Mouse (Mus musculus) frontal cortex, adult (tissue): ENCODE measurements around the gene Fbxo11.

Experiments used
- ATAC-seq: cut with Nextera tagmentation; 2 replicates; pipeline ENCODE4 v1.9.2; 2017; ENCODE audit warnings: mild to moderate bottlenecking, moderate library complexity, mixed read lengths; ENCODE audit not compliant: low TSS enrichment

Gene Fbxo11

DNA sequence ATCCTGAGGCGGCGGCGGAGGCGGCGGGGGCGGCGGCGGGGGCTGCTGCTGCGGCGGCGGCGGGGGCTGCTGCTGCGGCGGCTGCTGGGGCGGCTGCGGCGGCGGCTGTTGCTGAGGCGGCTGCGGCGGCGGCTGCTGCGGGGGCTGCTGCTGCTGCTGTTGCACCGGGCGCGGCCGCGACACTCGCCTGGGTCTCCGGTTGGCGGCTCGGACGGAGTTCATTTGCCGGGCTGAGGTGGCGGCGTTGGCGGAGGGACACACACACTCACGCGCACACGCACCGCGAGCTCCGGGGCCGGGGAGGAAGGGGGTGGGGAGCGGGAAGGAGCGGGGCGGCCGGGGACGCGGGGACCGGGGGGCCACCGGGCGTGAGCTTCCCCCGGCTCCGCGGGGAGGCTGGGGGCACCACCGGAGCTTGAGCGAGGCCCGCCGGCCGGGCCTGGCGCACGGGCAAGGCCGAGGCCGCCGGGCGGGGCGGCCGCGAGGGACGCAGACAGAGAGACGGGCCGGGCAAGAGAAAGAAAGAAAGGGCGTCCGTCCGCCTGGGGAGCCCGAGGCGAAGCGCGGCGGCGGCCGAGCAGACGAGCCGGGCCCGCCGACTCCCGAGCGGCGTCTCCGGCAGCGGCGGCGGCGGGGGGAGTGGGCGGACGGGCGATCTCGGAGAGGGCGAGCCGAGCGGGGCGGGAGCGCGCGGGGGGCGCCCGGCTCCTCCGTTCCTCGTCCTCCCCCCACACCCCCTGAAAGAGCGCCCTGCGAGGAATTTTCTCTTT lies at the start of gene Fbxo11:
Fbxo11 (minus strand) TSS at position 261 of the 770 bp plus-strand sequence.
- ATAC-seq = peak; percentile 12

DNA sequence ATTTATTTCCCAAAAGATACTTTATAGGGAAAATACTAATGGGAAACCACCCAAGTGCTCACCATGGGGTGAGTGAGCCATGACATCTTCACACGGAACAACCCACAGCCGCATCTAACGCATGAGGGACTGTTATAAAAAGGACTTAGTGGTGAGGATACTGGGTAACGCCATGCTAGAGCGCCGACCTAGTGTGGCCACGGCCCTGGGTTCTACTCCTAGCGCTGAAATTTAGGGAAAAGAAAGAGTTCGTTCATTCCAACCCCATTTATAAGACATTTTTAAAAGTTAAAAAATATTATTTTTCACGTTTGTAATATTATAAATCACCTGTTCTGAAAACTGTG lies 48.8 kb upstream of the Fbxo11 start:
- ATAC-seq = no peak

DNA sequence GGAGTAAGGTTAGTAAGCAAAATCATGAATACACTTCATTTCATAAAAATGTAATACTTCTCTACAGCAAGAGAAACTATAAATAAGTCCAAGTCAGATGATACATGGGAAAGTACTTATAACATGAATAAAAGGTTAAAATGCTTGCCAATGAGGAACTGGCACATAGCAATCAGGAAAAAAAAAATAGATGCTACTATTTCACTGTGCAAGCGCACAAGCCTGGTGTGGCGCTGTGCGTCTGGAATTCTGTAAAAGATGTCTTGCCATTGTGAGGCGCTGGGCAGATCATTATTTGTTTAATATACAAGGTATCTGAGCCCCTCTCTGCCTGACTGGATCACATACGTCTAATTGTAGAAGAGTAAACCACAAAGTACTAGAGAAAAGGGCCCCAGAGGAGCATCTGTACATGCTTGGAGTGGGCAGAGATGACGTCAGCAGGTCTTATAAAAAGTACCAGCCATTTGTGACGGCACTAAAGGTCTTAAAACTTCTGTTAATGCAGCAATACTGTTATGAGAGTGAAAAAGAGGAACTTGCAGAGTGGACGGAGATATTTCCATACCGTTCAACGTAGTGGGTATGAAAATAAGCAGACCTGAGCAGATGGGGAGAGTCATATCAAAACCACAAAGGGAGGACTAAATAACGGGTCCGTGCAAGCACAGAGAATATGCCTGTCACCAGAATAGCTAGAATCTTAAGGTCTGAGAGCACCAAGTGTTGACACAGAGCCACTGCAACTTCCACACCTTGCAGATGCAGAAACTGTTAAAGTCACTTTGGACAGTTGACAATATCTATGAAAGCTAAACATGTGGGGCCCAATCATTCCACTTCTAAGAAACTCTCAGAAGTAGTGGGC lies 48.2 kb upstream of the Fbxo11 start:
- no peak for ATAC-seq

DNA sequence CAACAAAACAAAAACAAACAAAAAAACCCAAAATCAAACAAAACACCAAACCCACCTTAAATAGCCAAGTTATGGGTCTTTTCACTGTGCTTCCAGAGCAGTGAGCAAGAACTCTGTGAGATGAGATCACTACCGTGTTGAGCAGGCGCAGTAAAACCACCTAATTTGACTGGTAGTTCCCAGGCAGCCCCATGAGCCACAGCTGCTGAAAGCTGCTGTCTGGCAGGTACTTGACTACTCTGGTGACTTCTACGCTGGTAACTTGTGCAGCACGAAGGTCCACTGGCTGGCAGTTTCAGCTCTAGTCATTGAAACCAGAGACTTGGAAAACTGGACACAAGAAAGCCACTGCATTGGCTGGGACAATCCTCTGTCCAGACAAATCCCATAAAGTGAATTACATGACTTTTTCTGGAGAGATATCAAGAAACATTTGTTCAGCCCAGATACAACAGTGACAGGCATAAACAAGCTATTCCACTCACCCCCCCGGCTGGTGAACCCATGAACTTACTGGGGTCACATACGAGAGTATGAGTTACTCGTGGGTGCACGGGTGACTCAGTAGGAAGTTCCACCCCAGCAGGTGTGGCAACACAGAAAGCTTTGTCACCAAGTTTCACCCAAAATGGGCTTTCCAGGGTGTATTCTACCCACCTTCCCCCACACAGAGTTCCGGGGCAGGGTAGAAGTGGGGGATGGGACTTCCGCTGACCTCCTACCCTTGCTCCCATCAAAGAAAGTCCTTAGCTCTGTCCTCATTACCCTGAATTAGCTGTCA lies 47.0 kb upstream of the Fbxo11 start:
- no peak for ATAC-seq

DNA sequence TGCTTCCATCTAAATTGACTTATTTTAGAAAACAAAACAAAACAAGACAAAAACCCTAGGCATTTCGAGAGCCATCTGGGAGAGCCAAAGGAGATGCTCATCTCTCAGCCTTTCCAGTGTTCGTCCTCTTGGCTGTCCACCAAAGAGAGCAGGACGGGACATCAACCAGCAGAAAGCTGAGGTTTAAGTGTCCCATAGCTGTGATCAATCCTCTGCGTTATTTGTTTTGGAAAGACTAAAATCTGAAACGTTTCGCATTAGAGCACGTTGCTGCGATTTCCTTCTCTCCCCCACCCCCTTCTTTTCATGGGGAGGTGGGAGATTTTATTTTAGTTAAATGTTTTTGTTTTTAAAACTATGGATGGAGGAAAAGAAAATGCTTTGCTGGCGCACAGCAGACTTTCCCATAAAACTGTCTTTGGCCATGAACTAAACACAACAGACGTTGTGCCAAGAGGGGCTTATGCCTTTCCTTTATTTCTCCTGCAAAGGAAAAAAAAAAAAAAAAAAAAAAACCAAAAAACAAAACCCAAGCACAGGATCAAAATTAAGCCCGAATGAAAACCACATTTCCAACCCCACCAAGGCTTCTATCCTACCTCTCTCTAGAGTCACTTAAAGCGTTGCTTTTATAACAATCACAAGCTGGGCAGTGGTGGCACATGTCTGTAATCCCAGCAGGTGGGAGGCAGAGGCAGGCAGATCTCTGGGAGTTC lies 46.1 kb upstream of the Fbxo11 start:
- ATAC-seq = no peak

DNA sequence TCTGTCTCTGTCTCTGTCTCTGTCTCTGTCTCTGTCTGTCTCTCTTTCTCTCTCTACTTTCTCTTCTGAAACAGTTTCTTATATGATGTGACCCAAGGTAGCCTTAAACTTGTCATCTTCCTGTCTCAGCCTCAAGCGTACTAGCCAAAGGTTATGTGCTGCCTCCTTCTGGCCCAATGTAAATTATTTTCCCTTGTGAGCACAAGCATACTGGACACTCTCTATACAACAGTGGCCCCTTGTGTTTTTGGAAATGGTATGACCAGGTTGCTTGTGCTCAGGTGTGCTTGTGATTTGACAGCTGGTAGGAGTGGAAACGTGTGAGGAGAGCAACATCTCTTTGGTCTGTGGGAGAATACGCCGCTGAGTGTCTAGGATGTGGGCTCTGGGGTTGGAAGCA lies 42.6 kb upstream of the Fbxo11 start:
- ATAC-seq = no peak

DNA sequence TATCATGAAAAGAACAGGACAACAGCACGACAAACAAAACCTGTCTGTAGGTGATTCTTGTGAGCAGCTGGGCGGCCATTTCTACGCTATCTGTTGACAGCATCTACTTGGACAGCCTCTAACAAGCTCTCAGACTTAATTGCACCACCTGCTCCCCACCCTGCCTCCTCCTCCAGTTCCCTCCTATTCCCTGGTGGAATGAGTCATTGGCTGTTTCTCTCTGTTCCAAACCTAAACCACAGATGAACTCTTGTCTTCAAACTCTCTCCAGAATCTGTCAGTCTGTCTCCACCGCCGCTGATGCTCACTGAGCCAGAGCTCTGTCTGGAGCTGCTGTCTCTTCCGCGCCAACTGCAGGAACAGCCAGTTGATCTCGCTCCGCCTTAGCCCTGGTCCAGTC lies 41.3 kb upstream of the Fbxo11 start:
- peak; percentile 76 for ATAC-seq

DNA sequence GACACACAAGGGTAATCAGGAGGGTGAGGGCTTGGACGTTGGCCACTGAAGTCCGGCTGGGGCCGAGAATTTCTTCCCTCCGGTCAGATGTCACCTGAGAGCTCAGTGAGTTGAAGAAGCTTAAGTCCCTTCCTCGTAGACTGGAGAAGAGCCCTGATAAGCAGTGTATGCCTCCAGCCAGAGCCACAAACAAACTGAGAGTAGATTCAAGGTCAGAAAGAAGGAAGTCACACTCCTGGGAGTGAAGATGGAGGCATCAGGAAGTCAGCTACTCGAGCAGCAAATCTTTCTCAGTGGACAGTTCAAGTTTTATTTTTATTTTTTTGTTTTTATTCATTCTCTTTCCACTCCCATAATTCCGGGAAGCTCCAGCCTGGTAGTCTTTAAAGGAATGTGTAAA lies 37.5 kb upstream of the Fbxo11 start:
- ATAC-seq = no peak

DNA sequence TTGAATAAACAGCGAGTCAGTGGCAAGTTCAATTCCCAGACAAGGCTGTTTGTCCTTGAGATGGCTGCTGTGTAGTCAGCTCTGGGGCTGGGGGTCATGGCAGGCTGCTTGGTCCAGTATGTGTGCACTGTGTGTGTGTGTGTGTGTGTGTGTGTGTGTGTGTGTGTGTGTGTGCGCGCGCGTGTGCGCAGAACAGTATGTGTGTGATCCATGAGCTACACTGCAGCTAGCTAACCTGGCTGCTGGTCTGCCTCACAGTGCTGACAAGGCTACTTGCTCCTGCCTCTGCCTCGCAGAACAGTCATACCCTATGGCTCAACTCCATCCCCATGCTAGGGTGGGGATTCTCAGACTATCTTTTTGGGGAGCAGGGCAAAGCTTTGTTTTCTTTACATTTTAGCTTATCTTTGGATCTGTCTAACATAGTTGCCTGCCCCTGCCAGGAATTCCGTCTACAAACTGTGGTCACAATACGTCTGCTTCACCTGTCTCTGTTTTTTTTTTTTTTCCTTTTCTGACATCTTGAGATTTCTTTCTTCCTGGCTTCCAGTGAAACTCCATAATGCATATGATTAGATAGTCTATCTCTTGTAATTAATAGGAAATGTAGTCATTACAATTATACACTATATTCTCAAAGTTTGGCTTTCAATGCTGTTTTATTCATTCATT lies 33.2 kb upstream of the Fbxo11 start:
- ATAC-seq = no peak

DNA sequence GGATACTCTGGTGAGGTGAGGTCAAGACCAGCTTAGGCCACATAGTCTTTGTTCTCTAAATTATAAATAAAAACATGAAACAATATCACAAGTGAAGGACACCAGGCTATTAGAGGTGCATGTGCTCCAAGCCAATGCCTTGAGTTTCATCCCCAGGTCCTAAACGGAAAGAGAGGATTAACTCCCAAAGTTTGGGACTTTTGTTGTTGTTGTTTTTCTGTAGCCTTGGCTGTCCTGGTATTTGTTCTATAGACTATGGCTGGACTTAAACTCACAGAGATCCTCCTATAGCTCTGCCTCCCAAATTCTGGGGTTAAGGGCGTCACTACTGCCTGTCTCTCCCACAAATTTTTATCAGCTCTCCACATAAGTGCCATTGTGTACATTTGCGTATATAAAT lies 32.5 kb upstream of the Fbxo11 start:
- no peak for ATAC-seq

DNA sequence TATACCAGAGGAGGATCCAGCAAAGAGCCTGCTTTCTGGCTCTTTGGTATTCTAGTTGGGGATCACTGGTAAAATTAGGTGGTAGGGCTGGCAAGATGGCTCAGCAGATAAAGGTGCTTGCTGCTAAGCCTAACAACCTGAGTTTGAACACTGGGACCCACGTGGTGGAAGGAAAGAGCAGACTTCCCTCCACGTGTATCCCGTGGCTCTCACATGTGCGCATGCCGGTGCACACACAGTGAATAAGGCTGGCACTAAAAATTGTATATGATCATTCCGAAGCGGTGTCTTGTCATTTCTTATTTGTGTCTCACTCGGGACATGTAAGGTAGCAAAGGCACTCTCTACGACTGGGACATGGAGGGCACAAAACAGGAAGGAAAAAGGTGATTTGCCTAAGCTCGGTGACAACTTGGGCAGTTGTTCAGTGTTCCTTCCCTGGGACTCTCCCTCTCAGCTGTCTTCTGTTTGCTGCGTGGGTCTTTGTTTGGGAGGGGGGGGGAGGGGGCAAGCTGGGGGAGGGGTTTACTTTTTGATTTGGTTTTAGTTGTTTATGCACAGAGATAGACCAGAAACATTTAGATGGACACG lies 31.8 kb upstream of the Fbxo11 start:
- ATAC-seq = no peak

DNA sequence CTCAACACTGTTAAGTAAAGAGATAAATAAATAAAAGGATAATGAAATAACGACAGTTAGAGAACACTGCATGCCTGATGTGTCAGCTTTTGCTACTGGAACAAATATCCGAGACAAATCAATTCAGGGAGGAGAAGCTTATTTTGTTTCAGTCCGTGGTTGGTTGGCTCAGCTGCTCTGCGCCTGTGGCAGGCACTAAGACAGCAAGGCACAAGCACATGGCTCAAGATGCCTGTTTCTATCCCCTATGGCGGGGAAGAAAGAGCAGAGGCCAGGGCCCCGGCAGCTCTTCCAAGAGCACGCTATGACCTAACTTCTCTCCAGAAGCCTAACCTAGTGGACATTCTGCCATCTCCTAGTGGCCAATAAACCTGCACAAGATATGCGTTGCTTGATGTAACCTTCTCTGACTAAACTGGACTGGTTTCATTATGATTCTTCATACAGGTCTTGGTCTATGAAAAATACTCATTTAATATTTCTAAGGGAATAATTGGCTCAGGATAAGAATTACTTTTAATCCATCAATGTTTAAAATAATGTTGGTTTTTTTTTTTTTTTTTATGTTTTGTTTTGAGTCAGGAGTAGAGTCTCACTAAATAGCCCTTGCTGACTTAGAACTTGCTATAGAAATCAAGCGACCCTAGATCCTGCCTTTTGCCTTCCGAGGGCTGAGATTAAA lies 30.6 kb upstream of the Fbxo11 start:
- ATAC-seq = no peak

DNA sequence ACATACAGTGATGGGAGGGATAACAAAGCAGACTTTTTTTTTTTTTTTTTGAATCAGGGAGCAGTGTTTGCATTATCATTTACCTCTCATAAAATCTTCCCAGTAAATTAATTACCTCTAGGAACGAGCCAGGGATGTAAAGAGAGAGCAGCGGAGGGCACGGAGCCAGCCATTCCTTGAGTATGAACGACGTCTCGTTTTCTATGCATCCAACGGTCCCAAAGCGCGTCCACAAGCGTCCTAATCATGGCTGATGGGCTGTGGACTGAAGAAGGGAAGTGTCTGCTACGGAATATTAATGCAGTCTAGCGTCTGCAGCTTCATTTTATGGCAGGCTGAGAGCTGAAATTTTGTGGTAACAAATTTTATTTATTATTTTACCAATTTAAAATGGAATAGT lies 29.2 kb upstream of the Fbxo11 start:
- ATAC-seq = no peak

DNA sequence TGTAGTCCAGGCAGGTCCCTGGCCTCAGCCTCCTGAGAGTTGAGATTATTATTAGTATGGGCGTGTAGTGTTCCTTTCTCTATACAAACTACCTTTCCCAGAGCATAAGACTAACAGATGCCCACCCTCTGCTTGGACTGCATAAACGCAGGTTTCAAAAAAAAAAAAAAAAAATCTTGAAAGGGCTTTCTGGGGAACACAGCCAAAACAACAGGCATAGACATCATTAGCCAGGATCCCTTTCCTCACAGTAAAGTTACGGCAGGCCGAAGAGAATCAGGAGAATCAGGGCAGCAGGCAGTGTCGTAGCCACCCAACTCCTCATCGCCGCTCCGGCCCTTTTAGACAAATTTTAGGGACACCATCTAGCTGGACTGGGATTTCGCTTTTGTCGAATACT lies 28.7 kb upstream of the Fbxo11 start:
- ATAC-seq = no peak

DNA sequence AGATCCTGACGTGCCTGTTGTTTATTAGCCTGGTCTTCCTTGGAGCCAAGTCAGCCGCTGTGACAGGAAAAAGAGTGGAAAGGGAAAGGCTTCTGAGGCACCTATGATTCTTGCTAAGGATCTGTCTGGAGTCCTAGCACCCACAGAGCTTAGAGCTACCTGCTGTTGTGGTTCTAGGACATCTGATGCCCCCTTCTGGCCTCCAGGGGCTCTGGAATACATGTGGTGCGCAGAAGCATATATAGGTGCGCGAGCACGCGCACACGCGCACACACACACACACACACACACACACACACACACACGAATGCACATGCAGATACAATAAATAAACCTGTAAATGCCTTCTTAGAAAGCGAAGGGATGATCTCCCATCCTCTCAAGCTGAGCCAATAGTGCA lies 20.9 kb upstream of the Fbxo11 start:
- no peak for ATAC-seq

DNA sequence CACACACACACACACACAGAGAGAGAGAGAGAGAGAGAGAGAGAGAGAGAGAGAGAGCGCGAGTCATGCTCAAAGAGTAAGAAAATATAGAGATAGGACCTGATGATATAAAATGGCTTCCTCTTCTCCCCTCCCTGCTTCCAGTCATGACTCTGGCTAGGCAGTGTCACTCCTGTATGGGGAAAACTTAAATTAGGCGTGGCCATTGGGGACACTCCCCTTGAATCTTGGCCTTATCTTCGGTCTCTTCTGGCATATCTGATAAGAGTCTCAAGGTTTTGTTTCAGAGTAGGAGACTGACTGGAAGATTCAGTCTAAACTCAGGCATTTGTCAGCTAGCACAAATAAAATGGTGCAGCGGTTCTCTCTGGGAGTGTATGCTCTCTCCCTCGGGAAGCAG lies 16.4 kb upstream of the Fbxo11 start:
- no peak for ATAC-seq

DNA sequence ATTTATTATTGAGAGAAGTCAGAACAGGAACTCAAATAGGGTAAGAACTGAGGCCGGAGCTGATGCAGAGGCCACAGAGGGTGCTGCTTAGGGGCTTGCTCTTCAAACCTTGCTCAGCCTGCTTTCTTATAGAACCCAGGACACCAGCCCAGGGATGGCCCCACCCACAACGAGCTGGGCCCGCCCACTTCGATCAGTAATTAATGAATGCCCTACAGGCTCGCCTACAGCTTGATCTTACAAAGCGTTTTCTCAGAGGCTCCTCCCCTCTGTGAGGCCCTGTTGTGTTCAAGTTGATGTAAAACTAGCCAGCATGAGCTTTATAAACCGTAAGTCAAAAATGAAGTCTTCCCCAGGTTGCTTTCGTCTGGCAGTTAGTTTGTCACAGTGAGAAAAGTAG lies 14.7 kb upstream of the Fbxo11 start:
- ATAC-seq = no peak

DNA sequence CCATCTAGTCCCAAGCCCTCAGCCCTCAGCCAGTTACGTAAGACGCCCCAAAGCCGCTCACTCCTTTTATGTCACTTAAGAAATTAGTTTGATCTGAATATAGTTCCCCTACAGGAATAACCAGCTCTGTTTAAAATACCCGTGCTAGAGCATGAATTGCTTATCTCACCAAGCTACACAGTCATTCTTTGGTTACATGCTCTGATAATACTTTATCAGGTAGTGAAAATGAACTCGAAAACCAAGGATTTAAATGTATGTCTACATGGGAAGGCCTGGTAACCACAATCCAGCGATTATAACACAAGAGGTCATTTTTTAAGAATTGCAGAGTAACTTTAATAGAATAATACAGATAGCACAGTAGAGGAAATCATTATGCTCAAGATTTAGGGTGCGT lies 7.0 kb upstream of the Fbxo11 start:
- ATAC-seq = no peak

DNA sequence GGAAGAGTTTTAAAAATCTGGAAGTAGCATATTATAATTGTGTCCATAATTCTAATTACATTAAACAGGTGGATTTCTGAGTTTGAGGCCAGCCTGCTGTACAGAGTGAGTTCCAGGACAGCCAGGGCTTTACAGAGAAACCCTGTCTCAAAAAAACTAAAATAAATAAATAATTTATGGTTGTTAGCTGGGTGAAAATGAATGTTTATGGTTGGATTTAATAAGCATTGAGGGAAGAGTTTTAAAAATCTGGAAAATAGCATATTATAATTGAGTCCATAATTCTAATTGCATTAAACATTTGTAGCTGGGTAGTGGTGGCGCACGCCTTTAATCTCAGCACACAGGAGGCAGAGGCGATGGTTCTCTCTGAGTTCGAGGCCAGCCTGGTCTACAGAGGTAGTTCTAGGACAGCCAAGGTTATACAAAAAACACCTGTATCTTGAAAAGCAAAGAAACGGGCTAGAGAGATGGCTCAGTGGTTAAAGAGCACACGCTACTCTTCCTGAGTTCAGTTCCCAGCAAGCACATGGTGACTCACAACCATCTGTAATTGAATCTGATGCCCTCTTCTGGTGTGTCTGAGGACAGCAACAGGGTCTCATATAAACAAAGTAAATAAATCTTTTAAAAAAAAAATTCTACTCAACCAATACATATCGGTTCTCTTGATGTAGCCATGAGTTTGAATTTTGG lies 3.1 kb upstream of the Fbxo11 start:
- no peak for ATAC-seq
